Comparison of ENCODE assay signal across 8 mouse cellular contexts in genomic region chr7:19268993-19269681, GRCm38 (mm10). TPM values are rescaled to one million over a fixed set of nuclear protein-coding genes. Genes with fewer than 3 reads are reported as not detected.
DNase-seq lines count a peak whose midpoint lies in the region; ATAC-seq and TF ChIP-seq lines count a peak whose summit lies in the region.

No protein-coding gene starts in this region.

- H3K9me3 ChIP-seq in stomach, embryonic 14.5 days (ENCODE audit: control insufficient read depth, low read depth, low read length): no peaks in the 10 kb centered on the region

- H3K79me2 ChIP-seq in heart, adult 2 months (replicated peaks; ENCODE audit: control insufficient read depth, insufficient read depth, low read length): peaks cover 8% of the 10 kb centered on the region

- peaks cover 27% of the 10 kb centered on the region for H3K4me1 ChIP-seq in heart, adult 2 months (ENCODE audit: control insufficient read depth, insufficient read depth, low read length)
- H3K4me1 ChIP-seq in brown adipose tissue, adult 24 weeks (ENCODE audit: control insufficient read depth, insufficient read depth, insufficient read length, low read length): peaks cover 27% of the 10 kb centered on the region
- peaks cover 25% of the 10 kb centered on the region for H3K4me1 ChIP-seq in lung, adult 2 months (ENCODE audit: control insufficient read depth, insufficient read depth, low read length)
- H3K4me1 ChIP-seq in stomach, embryonic 14.5 days (ENCODE audit: control insufficient read depth, insufficient read depth, low read length): peaks cover 24% of the 10 kb centered on the region; the same call in 1 of the 2 replicates

- H3K27me3 ChIP-seq in heart, adult 2 months (ENCODE audit: control insufficient read depth, insufficient read depth, low read length): no peaks in the 10 kb centered on the region
- H3K27me3 ChIP-seq in stomach, embryonic 14.5 days (ENCODE audit: control insufficient read depth, insufficient read depth, low read length): no peaks in the 10 kb centered on the region

- TF ChIP-seq CTCF in heart, adult 2 months (IDR thresholded peaks at IDR 0.05): no peak
- TF ChIP-seq CTCF in lung, adult 2 months (IDR thresholded peaks at IDR 0.05; ENCODE audit: insufficient read depth, low read length): no peak

- peak in 1 of 2 experiments; percentile 44 for DNase-seq in heart, adult 2 months
- DNase-seq in heart, postnatal 36 days: no peak
- DNase-seq in induced T-regulatory cell, adult 2 months (ENCODE audit: low read depth): peak; percentile 71
- no peak for DNase-seq in lung, adult 2 months
- DNase-seq in gastrocnemius, postnatal 4 days (ENCODE audit: low spot score in 2 of 2): no peak
- no peak for DNase-seq in layer of hippocampus, postnatal 10 days (ENCODE audit: low spot score in 2 of 2)

- peak overlapping the region; percentile 65 for H3K4me3 ChIP-seq in heart, adult 2 months
- H3K4me3 ChIP-seq in brown adipose tissue, adult 24 weeks (ENCODE audit: insufficient read depth, low read depth, low read length): peak overlapping the region; percentile 60
- peak overlapping the region; percentile 90 for H3K4me3 ChIP-seq in lung, adult 2 months (replicated peaks; ENCODE audit: extremely low read depth, low read depth, low read length)
- H3K4me3 ChIP-seq in stomach, embryonic 14.5 days (ENCODE audit: low read depth, low read length): peak overlapping the region; percentile 92

- peak overlapping the region; percentile 77 for H3K9ac ChIP-seq in heart, adult 2 months (ENCODE audit: low read depth, low read length)
- H3K9ac ChIP-seq in stomach, embryonic 14.5 days (replicated peaks; ENCODE audit: low read depth, low read length): peak overlapping the region; percentile 91

- H3K36me3 ChIP-seq in heart, adult 2 months (ENCODE audit: control insufficient read depth, insufficient read depth, low read length): peaks cover 5% of the 10 kb centered on the region; the same call in 1 of the 2 replicates
- peaks cover 22% of the 10 kb centered on the region for H3K36me3 ChIP-seq in stomach, embryonic 14.5 days (ENCODE audit: control insufficient read depth, insufficient read depth, low read length)

- no peak for TF ChIP-seq POLR2A in heart, adult 2 months (IDR thresholded peaks at IDR 0.05; ENCODE audit: insufficient read depth, low read depth, low read length)
- TF ChIP-seq POLR2A in lung, adult 2 months (IDR thresholded peaks at IDR 0.05; ENCODE audit: borderline replicate concordance, extremely low read depth, low read depth, low read length): no peak

- WGBS in heart, adult 2 months: 21% methylated on average over 10 of the region's 10 CpGs
- 7% methylated on average over 10 of the region's 10 CpGs for WGBS in lung, adult 2 months
- 21% methylated on average over 10 of the region's 10 CpGs for WGBS in stomach, embryonic 14.5 days

- intact Hi-C loops in heart, adult 2 months (cut with DNase I): no loop called here
- intact Hi-C loops in heart, postnatal 36 days (cut with DNase I): no loop called here

- no peak for TF ChIP-seq EP300 in heart, adult 2 months (IDR thresholded peaks at IDR 0.05; ENCODE audit: insufficient read depth, low read depth, low read length)

- ATAC-seq in stomach, embryonic 14.5 days (ENCODE audit: insufficient number of reproducible peaks, insufficient read depth, low FRiP score, low read depth): peak; percentile 14; the same call in 1 of the 2 replicates

- H3K27ac ChIP-seq in heart, adult 2 months: peak overlapping the region; percentile 90
- peak overlapping the region; percentile 98 for H3K27ac ChIP-seq in brown adipose tissue, adult 24 weeks (replicated peaks; ENCODE audit: low read depth, low read length)
- H3K27ac ChIP-seq in stomach, embryonic 14.5 days (ENCODE audit: low read length): peak overlapping the region; percentile 98

- peak overlapping the region; percentile 98 for H3K4me2 ChIP-seq in stomach, embryonic 14.5 days (replicated peaks; ENCODE audit: low read depth, low read length)

RNA-seq across cellular contexts. Expression of gene Vasp, which starts 2.5 kb away (rescaled TPM):
- 10 to 100 TPM; 25.1 to 30.8 TPM for total RNA-seq in heart, adult 2 months (2021)
- 43.3 and 51.5 TPM in 2 replicates for polyA plus RNA-seq in heart, adult 2 months (2012; rRNA removed)
- 10 to 100 TPM; 32.6 to 36.1 TPM for total RNA-seq in heart, postnatal 36 days (2021)
- polyA plus RNA-seq in brown adipose tissue, adult 24 weeks (2012; ENCODE audit: insufficient read depth, insufficient read length, missing spikeins): 13.4 and 19.2 TPM in 2 replicates
- polyA plus RNA-seq in lung, adult 2 months (2012; rRNA removed): 194 TPM in 2 replicates
- 48.1 and 64.9 TPM in 2 replicates for polyA plus RNA-seq in stomach, embryonic 14.5 days (2014; fragmentation: Nextera tagmentation; extraction: Ambion mirVana)
- 10 to 100 TPM; 65.3 to 71.9 TPM for total RNA-seq in gastrocnemius, postnatal 4 days (2021)
- total RNA-seq in layer of hippocampus, postnatal 10 days (2021): 10 to 100 TPM; 26.4 to 27.3 TPM

RNA-seq across cellular contexts. Expression of gene Ppm1n, which starts 10.7 kb away (rescaled TPM):
- under 1 TPM in 1 of 2 experiments, not detected in 1; 0.21 TPM for total RNA-seq in heart, adult 2 months (2021)
- 0.09 and 0.33 TPM in 2 replicates for polyA plus RNA-seq in heart, adult 2 months (2012; rRNA removed)
- not detected for total RNA-seq in heart, postnatal 36 days (2021)
- polyA plus RNA-seq in brown adipose tissue, adult 24 weeks (2012; ENCODE audit: insufficient read depth, insufficient read length, missing spikeins): not detected in 2 replicates
- 0.23 and 0.36 TPM in 2 replicates for polyA plus RNA-seq in lung, adult 2 months (2012; rRNA removed)
- polyA plus RNA-seq in stomach, embryonic 14.5 days (2014; fragmentation: Nextera tagmentation; extraction: Ambion mirVana): 0.15 TPM in 1 of 2 replicates, not detected in the other
- not detected for total RNA-seq in gastrocnemius, postnatal 4 days (2021)
- total RNA-seq in layer of hippocampus, postnatal 10 days (2021): under 1 TPM in 1 of 2 experiments, not detected in 1; 0.31 TPM

RNA-seq across cellular contexts. Expression of gene Rtn2, which starts 13.3 kb away (rescaled TPM):
- 100 to 1,000 TPM; 114 to 136 TPM for total RNA-seq in heart, adult 2 months (2021)
- polyA plus RNA-seq in heart, adult 2 months (2012; rRNA removed): 273 and 340 TPM in 2 replicates
- total RNA-seq in heart, postnatal 36 days (2021): 100 to 1,000 TPM; 137 to 148 TPM
- polyA plus RNA-seq in brown adipose tissue, adult 24 weeks (2012; ENCODE audit: insufficient read depth, insufficient read length, missing spikeins): 14.9 and 16.6 TPM in 2 replicates
- polyA plus RNA-seq in lung, adult 2 months (2012; rRNA removed): 56.3 and 76.2 TPM in 2 replicates
- polyA plus RNA-seq in stomach, embryonic 14.5 days (2014; fragmentation: Nextera tagmentation; extraction: Ambion mirVana): 11.7 and 13.9 TPM in 2 replicates
- total RNA-seq in gastrocnemius, postnatal 4 days (2021): 100 to 1,000 TPM; 473 to 501 TPM
- total RNA-seq in layer of hippocampus, postnatal 10 days (2021): 100 to 1,000 TPM; 118 to 127 TPM

RNA-seq across cellular contexts. Expression of gene Fosb, which starts 40.7 kb away (rescaled TPM):
- 1 to 10 TPM in 1 of 2 experiments, under 1 TPM in 1; 0.89 to 1.1 TPM for total RNA-seq in heart, adult 2 months (2021)
- 0.94 and 1.1 TPM in 2 replicates for polyA plus RNA-seq in heart, adult 2 months (2012; rRNA removed)
- under 1 TPM; 0.14 to 0.86 TPM for total RNA-seq in heart, postnatal 36 days (2021)
- polyA plus RNA-seq in brown adipose tissue, adult 24 weeks (2012; ENCODE audit: insufficient read depth, insufficient read length, missing spikeins): 2.7 and 48.0 TPM in 2 replicates
- polyA plus RNA-seq in lung, adult 2 months (2012; rRNA removed): 4.0 and 4.6 TPM in 2 replicates
- polyA plus RNA-seq in stomach, embryonic 14.5 days (2014; fragmentation: Nextera tagmentation; extraction: Ambion mirVana): 0.07 TPM in 1 of 2 replicates, not detected in the other
- 1 to 10 TPM; 2.5 to 3.8 TPM for total RNA-seq in gastrocnemius, postnatal 4 days (2021)
- total RNA-seq in layer of hippocampus, postnatal 10 days (2021): 1 to 10 TPM; 1.4 to 2.0 TPM

RNA-seq across cellular contexts. Expression of gene Opa3, which starts 41.0 kb away (rescaled TPM):
- total RNA-seq in heart, adult 2 months (2021): 10 to 100 TPM; 59.9 to 66.0 TPM
- polyA plus RNA-seq in heart, adult 2 months (2012; rRNA removed): 64.6 and 91.3 TPM in 2 replicates
- total RNA-seq in heart, postnatal 36 days (2021): 10 to 100 TPM; 53.9 to 62.9 TPM
- 28.9 and 29.2 TPM in 2 replicates for polyA plus RNA-seq in brown adipose tissue, adult 24 weeks (2012; ENCODE audit: insufficient read depth, insufficient read length, missing spikeins)
- 24.6 and 27.6 TPM in 2 replicates for polyA plus RNA-seq in lung, adult 2 months (2012; rRNA removed)
- polyA plus RNA-seq in stomach, embryonic 14.5 days (2014; fragmentation: Nextera tagmentation; extraction: Ambion mirVana): 37.1 and 42.9 TPM in 2 replicates
- total RNA-seq in gastrocnemius, postnatal 4 days (2021): 10 to 100 TPM; 30.7 to 31.3 TPM
- total RNA-seq in layer of hippocampus, postnatal 10 days (2021): 10 to 100 TPM; 36.2 to 37.8 TPM
